Mouse (Mus musculus) B cell, adult 2 months (primary cell): ENCODE measurements around the gene Slpi.
A peak's percentile ranks its signal among the peaks of the same experiment; 100 is the strongest.

ENCODE experiments used
- DNase-seq, 2 experiments: peaks; one replicate each; pipeline ENCODE4 v3.0.0; 2022

The Slpi gene

DNA sequence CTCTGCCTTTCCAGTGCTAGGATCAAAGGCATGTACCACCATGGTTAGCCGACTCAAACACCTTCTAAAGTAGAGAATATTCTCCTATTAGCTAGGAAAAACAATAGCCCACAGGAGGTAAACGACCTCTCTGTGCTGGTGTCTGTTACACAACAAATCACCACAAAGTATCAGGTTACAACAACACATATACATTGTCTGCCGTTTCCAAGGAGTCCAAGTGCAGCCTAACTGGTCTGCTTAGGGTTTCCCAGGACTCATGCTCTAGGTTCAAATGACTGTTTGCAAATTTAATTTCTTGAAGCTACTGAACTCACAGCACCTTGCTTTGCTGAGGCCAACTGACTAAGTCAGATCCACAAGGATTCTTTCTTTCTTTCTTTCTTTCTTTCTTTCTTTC lies 30.6 kb upstream of the Slpi start:
- DNase-seq: no peak

DNA sequence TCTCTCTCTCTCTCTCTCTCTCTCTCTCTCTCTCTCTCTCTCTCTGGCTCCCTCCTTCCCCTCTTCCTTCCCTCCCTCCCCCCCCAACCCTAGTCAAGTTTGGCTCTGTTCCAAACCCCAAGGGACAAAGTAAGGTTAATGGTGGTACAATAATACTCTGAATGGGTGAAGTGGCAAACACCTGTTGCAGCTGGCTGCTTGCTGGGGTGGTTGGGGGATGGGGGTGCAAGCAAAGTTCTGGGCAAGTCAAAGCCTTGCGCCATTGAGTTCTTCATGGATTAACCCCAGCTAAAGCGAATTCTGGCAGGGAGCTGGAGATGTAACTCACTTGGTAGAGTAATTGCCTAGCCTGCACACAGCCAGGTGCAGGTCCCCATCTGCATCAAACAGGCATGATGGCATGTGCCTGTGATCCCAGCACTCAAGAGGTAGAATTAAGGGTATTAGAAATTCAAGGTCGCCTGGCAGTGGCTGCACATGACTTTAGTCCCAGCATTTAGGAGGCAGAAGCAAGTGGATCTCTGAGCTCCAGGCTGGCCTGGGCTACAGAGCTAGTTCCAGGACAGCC lies 29.5 kb upstream of the Slpi start:
- DNase-seq: no peak

- peak; percentile 69 to 72 for DNase-seq
These were observed 28.3 kb upstream of the Slpi start for GRCm38 (mm10) chr2:164417198-164417597.

GRCm38 (mm10) chr2:164414581-164414980 lies 25.7 kb upstream of the Slpi start:
- peak; percentile 70 to 72 for DNase-seq

- no peak for DNase-seq
These were observed 25.3 kb upstream of the Slpi start for GRCm38 (mm10) chr2:164414167-164414566.

DNA sequence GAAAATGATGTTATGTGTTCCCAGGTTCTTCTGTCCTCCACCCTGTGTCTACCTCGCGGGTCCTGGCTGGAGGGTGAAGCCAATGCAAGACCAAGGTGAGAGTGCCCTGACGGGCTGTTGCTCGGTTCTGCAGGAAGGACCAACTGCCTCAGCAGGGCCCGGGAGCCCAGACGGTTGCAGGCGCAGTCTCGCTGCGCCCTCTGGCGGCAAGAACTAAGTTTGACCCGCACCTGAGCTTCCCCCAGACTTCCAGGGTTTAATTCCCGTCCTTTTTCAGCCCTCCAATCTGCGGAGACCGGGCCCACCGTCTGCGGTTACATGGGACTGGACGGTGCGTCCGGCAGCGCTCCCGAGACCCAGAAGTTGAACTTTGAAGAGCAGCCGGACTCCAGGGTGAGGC lies 18.8 kb upstream of the Slpi start:
- DNase-seq: peak; percentile 72 to 78

- no peak for DNase-seq
These were observed 16.6 kb upstream of the Slpi start for GRCm38 (mm10) chr2:164405519-164405918.

- no peak for DNase-seq
These were observed 16.2 kb upstream of the Slpi start, which contains the start of gene Matn4 for GRCm38 (mm10) chr2:164405060-164405459. Gene Matn4, minus strand, starts transcription at chr2:164405160.

- DNase-seq: no peak
These were observed 15.4 kb upstream of the Slpi start for GRCm38 (mm10) chr2:164404082-164404990.

DNA sequence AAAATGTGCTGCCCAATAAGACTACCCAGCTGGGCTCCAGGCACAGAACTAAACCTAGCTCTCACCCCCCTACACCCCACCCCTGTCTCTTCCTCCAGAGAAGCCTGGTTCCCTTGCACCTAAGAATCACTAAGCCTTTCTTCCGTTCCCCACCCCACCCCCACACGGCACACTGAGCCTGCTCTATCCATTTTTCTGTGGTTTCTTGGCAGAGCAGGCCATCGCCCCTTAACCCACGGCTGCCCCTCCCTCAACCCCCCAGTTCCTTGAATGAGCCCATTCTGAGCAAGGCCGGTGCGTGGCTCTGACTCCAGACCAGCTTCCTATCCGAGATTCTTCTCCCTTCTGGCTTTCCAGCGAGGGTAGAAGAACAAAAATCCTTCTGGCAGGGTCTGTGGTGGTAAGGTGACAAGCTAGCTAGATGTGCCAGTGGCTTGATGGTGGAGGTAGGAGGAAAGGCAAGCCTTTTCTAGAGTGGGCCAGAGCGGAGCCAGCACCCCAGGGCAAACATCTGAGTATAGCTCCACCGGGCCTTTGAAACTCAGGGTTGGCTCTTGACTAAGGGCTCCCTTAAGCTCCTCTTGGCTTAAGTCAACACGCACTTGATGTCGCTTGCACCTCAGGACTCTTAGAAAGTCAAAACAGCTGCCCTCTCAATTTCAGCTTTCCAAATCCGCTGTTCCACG lies 14.6 kb upstream of the Slpi start:
- DNase-seq: peak; percentile 35

DNA sequence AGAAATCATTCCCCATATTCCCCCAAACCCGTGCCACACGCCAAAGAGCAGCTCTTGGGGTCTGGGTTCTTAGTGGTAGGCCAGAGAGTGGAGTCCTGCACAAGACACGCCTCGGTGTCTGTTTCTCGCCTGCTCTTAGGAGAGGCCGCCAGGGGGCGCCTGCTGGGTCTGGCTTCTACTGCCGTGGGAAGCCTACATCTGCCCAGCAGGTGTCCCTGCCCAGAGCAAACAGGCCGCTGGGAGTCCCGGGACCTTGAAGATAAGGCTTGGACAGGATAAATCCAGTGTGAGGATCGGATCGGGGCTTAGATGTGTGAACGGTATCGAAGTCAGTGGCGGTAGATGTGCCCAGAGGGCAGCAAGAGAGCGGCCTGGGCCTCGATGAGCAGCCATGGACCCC lies 14.0 kb upstream of the Slpi start, which contains the start of gene Rbpjl:
Gene Rbpjl, plus strand, starts transcription at position 236 of the 400 bp plus-strand sequence.
- peak; percentile 90 for DNase-seq

DNA sequence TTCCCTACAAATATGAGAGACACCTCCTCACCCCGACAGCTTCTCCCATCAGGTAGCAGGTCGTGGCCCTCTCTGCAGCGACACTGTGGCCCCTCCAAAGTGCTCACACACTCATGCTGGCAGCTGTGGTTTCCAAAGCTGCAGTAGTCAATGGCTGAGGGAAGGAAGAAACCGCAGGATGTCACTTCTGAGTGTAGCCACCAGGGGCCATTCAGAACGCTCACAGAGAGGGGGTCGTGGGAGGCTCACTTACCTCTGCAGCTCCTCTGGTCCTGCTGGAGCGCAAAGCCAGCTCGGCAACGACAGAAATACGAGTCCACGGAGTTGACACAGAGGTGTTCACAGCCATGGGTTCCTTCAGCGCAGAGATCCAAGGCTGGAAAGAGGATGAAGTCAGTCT lies 8.0 kb upstream of the Slpi start:
- no peak for DNase-seq

DNA sequence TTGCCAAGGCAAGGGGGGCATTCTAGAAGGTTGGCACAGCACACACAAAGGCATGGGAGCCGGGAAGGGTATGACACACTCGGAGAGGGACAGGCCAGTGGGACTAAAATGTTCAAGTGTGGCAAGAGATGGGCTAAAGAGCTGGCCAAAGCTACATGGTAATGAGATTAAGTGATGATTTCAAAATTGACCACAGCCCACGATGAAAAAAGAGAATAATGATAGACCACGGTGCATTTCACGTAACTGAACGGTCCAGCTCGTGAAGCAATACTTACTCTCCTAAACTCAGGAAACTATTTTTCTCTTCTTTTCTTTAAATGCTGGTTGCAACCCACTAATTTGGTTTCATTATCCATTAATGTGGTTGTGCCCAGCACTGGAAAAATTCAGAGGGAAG lies 7.2 kb upstream of the Slpi start:
- no peak for DNase-seq

- DNase-seq: no peak
These were observed 4.2 kb upstream of the Slpi start for GRCm38 (mm10) chr2:164393126-164393525.

DNA sequence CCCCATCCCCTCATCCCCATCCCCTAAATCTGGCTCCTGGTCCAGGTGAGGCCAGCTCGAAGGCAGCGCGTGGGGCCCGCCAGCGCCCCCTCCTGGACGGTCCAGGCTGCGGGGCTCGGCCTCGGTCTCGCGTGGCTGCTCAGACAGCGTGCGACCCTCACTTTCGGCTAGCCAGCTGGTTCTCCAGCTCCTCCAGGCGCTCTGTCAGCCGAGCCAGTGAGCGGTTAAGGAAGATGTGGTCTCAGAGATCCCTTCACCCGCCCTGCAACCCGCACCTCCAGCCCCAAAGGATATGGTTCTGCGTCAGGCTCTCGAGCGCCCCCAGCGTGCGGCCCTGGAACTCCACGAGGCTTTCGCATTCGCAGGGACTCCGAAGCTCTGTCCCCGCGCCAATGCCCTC lies 604 bp upstream of the Slpi start:
- DNase-seq: peak; percentile 92

DNA sequence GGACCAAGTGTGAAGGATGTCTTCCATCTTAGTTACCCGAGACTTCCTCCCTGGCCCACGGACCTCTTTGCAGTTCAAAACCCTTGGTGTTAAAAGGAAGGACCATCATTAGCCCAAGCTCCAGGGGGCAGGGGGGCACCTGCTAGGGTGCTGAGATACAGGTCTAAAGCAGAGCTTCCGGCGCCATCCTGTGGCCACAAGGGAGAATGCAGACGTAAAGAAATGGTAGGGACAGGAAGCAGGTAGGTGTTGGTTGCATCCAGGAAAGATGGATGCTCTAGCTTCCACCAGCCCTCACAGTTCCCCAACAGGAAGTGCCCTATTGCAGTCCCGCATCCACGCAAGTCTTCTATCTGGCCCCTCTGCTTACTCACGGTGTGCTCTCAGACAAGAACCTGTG lies 1.9 kb downstream of the Slpi start:
- DNase-seq: peak; percentile 80 to 83

DNA sequence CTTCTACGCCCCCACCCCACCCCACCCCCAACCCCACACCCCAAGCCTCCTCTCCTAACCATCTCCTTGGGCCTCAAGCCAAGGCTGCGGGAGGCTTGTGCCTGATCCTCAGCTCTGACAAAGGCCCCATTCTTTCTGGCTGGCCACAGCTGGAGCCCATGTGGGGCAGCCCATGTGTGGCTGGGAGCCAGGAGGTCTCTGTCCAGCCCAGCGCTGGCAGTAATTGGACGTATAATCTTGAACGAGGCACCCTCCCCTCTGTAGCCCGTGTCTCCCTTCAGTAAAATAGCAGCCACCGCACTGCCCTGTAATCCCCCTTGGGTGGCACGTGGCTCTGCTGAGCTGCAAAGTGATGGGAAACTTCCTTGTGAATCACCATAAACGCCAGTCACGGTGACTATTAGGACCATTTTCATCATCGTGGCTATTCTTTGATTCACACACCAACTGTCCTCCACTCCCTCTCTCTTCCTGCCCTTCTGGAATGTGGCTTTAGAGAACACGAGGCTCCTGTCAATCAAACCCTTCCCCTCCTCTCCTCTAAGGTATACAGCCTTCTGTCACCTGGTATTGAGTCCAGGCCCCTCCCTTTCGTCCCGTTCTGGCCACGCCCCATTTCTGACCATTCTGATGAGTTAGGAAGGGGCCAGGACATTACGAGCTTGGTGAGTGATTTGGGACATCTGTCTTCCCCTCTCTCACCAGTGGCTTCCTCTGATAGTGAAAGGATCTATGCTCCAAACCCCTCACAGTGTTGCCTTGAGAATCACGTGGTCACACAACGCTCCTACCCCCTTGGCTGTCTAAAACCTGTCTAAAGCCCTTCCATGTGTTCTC lies 2.8 kb downstream of the Slpi start:
- no peak for DNase-seq

DNA sequence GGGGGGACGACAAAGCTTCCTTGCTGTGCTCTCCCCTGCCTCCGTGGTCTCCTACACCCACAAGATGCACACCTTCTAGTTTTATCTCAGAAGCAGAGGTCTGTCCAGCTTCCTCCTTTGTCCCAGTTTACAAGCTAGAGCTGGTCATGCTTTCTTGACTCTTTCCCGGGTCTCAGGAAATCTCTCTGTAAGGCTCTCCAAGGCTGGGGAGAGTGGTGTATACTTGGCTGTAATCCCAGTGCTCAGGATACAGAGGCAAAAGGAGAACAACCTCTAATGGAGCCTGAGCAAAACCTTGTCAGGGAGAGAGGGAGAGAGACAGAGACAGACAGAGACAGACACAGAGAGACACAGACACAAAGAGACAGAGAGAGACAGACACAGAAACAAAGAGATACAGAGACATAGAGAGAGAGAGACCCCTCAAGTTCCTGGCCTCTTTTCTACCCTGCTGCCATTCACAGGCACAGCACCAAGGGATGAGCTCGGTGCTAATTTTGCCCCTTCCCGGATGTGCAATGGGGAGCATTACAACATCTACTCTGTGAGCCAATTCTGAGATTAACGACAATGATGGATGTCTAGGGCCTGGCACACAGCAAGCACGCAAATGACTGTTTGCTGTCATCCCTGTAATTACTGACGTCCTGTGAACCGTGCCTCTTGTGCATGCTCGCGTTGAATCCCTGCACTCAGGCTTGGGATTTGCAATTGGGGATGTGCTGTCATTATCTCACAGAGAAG lies 5.1 kb downstream of the Slpi start:
- DNase-seq: no peak

DNA sequence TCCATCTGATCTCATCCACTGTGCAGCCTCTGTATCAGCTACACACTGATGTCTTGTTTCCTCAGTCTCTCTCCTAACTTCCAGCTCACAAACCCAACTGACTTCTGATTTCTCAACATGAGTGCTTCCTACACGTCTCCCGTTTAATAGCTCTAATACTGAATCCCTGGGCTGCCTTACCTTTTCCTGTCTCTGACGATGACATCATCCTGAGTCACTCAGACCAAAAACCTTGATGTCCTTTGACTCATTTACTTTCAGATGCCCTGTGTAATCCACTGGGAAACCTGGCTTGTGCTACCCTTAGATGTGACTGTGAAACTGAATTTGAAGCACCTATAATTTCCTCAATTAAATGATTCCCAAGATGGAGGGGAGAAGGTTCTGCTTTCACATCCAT lies 5.9 kb downstream of the Slpi start:
- no peak for DNase-seq

DNA sequence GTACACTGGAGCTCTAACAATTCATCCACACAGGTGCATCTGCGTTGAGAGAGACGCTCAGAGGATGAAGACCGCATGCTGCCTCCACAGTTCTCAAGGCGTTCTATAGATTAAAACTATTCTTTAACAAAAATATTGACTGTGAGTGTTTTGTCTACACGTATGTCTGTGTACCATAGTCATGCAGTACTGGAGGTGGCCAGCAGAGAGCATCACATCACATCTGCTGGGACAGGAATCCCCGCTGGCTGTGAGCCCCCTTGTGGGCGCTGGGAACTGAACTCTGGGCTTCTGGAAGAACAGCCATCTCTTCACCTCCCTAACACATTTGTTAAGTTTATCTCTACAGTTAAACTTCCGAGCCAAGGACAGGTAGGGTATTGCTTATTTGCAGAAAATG lies 7.2 kb downstream of the Slpi start:
- peak; percentile 53 to 55 for DNase-seq

- no peak for DNase-seq
These were observed 11.1 kb downstream of the Slpi start for GRCm38 (mm10) chr2:164377478-164378426.
